Mouse (Mus musculus) liver, adult 2 months (tissue): ENCODE data around the gene Csnk1g2. TPM values are rescaled to one million over a fixed set of nuclear protein-coding genes. Genes with fewer than 3 reads are reported as not detected.

Experiments used
- DNase-seq: peaks from one replicate; pipeline ENCODE4 v3.0.0-alpha.2; 2011; ENCODE audit warnings: low read depth, low spot score; ENCODE audit errors: extremely low read depth
- H3K27ac ChIP-seq: fragments of 200-500 bp; replicated peaks from 2 replicates; pipeline ENCODE4 v1.5.1; 2012; ENCODE audit warnings: low read depth, mild to moderate bottlenecking, control low read depth, inconsistent platforms, low read length; ENCODE audit not compliant: insufficient read depth
- H3K27me3 ChIP-seq: fragments of 200-500 bp; 2 replicates; pipeline ENCODE4 v1.6.1; 2012; ENCODE audit warnings: mild to moderate bottlenecking, moderate library complexity, low read length, inconsistent platforms; ENCODE audit not compliant: control insufficient read depth, insufficient read depth
- H3K36me3 ChIP-seq: fragments of 200-500 bp; 2 replicates; pipeline ENCODE4 v1.6.1; 2012; ENCODE audit warnings: low read length, inconsistent platforms; ENCODE audit not compliant: control insufficient read depth, insufficient read depth
- H3K4me1 ChIP-seq: fragments of 200-500 bp; 2 replicates; pipeline ENCODE4 v1.6.1; 2011; ENCODE audit warnings: low read length; ENCODE audit not compliant: control insufficient read depth, insufficient read depth
- H3K4me3 ChIP-seq: fragments of 200-500 bp; 2 replicates; pipeline ENCODE4 v1.5.1; 2011; ENCODE audit warnings: low read depth, mild to moderate bottlenecking, control low read depth, low read length, moderate library complexity; ENCODE audit not compliant: insufficient read depth
- H3K79me2 ChIP-seq: fragments of 200-500 bp; 2 replicates; pipeline ENCODE4 v1.6.1; 2012; ENCODE audit warnings: inconsistent platforms, mild to moderate bottlenecking, low read length, moderate library complexity; ENCODE audit not compliant: control insufficient read depth, insufficient read depth
- H3K9ac ChIP-seq: fragments of 200-500 bp; 2 replicates; pipeline ENCODE4 v1.6.1; 2012; ENCODE audit warnings: low read depth, mild to moderate bottlenecking, control low read depth, inconsistent platforms, low read length
- CTCF ChIP-seq: fragments of 200-500 bp; IDR thresholded peaks from 2 replicates; pipeline ENCODE4 v1.5.1; 2011; ENCODE audit warnings: low read depth, low read length, control low read depth
- POLR2A ChIP-seq: fragments of 200-500 bp; IDR thresholded peaks from 2 replicates; pipeline ENCODE4 v1.6.1; 2011; ENCODE audit warnings: low read length, control low read depth; ENCODE audit not compliant: insufficient read depth; ENCODE audit errors: extremely low read depth
- WGBS: fragments of 180-500 bp; shearing (Covaris S2); methylation state at CpG from one replicate; pipeline ENCODE4 v1.1.7; 2018; 5-methylcytosine and 5-hydroxymethylcytosine counted together
- polyA plus RNA-seq: library from polyadenylated mRNA; depleted of rRNA; stranded (reverse); fragments of >200 nt; gene quantifications from 2 replicates; pipeline ENCODE4 v1.2.3, GENCODE M21; 2012
- total RNA-seq: library from RNA; depleted of rRNA; stranded (reverse); fragments of >200 nt; gene quantifications from 2 replicates; pipeline ENCODE4 v1.2.3, GENCODE M21; 2014

Gene Csnk1g2
- total and polyA plus RNA-seq, 2 experiments: 54.4 to 123 TPM

- Histone ChIP-seq H3K27ac (peak overlapping the region; percentile 85), H3K4me3 (peak overlapping the region; percentile 93), H3K4me1 (peaks cover 59% of the 10 kb centered on the region), H3K36me3 (peaks cover 9% of the 10 kb centered on the region), H3K9ac (peak overlapping the region; percentile 99), H3K79me2 (peaks cover 39% of the 10 kb centered on the region), H3K27me3 (no peaks in the 10 kb centered on the region)
- TF ChIP-seq CTCF: no peak
- TF ChIP-seq POLR2A: no peak
- peak; percentile 26 for DNase-seq
- under 1% methylated on average over 38 of the region's 54 CpGs for WGBS
These were observed 53.0 kb downstream of the Csnk1g2 start for GRCm38 (mm10) chr10:80675405-80676197.

GRCm38 (mm10) chr10:80676198-80676928 is 53.7 kb downstream of the Csnk1g2 start:
- DNase-seq: peak; percentile 94
- peak overlapping the region; percentile 93 for H3K4me3 ChIP-seq
- TF ChIP-seq POLR2A: no peak
- no peak for TF ChIP-seq CTCF
- H3K79me2 ChIP-seq: peaks cover 37% of the 10 kb centered on the region
- under 1% methylated on average over 78 of the region's 78 CpGs for WGBS
- peaks cover 3% of the 10 kb centered on the region for H3K36me3 ChIP-seq
- peak overlapping the region; percentile 99 for H3K9ac ChIP-seq
- H3K4me1 ChIP-seq: peaks cover 52% of the 10 kb centered on the region
- peak overlapping the region; percentile 99 for H3K27ac ChIP-seq
- no peaks in the 10 kb centered on the region for H3K27me3 ChIP-seq

- peak; percentile 98 for DNase-seq
- WGBS: 3% methylated on average over 9 of the region's 9 CpGs
- no peaks in the 10 kb centered on the region; the same call in 1 of the 2 replicates for H3K36me3 ChIP-seq
These were observed 54.7 kb downstream of the Csnk1g2 start for GRCm38 (mm10) chr10:80677128-80677875.

GRCm38 (mm10) chr10:80677942-80678436 is 55.4 kb downstream of the Csnk1g2 start, which contains the start of gene Mknk2:
TSS of gene Mknk2 (minus strand) at chr10:80678112.
- TF ChIP-seq POLR2A (no peak), CTCF (no peak)
- peak; percentile 92 for DNase-seq
- under 1% methylated on average over 8 of the region's 8 CpGs for WGBS
- peaks cover 21% of the 10 kb centered on the region; the same call in 1 of the 2 replicates for H3K79me2 ChIP-seq
- peak within 1 kb of the TSS; percentile 64 for H3K4me3 ChIP-seq
- H3K36me3 ChIP-seq: no peaks in the 10 kb centered on the region
- H3K9ac ChIP-seq: peak within 1 kb of the TSS; percentile 92
- peak within 1 kb of the TSS; percentile 99 for H3K27ac ChIP-seq
- H3K27me3 ChIP-seq: no peaks in the 10 kb centered on the region
- H3K4me1 ChIP-seq: peaks cover 36% of the 10 kb centered on the region

More at GRCm38 (mm10) chr10:80677128-80677875, 54.7 kb downstream of the Csnk1g2 start:
- Histone ChIP-seq H3K27ac (peak overlapping the region; percentile 99), H3K4me1 (peaks cover 43% of the 10 kb centered on the region), H3K4me3 (peak overlapping the region; percentile 64), H3K27me3 (no peaks in the 10 kb centered on the region), H3K79me2 (peaks cover 28% of the 10 kb centered on the region), H3K9ac (peak overlapping the region; percentile 92)
- TF ChIP-seq POLR2A: no peak
- TF ChIP-seq CTCF: no peak
